In the genomic region with DNA sequence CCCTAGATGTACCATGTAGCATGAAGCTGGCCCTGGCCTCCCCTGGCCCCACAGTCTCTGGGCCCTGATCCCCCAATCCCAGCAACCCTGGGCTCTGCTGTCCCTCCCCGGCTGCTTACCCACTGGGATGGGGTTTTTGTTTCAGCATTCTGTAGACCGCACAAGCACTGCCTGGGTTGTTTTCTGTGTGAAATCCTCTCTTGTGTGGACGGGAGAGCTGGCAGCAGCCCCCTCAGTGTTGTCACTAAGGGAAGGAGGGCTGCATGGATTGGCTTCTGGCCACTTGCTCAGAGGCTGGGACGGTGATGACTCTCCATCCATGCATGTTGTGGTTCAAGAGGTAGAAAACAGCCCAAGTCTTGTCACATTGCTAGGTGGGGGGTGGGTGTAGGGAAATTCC, we compare ENCODE assay signal across 20 mouse cellular contexts.
DNase-seq lines count a peak whose midpoint lies in the region; ATAC-seq lines count a peak whose summit lies in the region.
"Had no signal": no experiment of that assay in that cellular context is flagged by ENCODE, and none has a peak within 500 bp of the region (broad histone marks: within the 10 kb centered on the region; RNA-seq: fewer than 3 reads in every experiment).

No protein-coding gene starts in this region.

- H3K4me3 ChIP-seq in hindbrain, embryonic 15.5 days = no peak overlapping the region
- H3K4me3 ChIP-seq in hindbrain, embryonic 13.5 days = no peak overlapping the region
- no peak overlapping the region for H3K4me3 ChIP-seq in midbrain, embryonic 16.5 days (ENCODE audit: low read depth, low read length)
- H3K4me3 ChIP-seq in midbrain, embryonic 11.5 days (ENCODE audit: low read depth, low read length) = no peak overlapping the region
- H3K4me3 ChIP-seq: embryonic facial prominence, embryonic 15.5 days; heart, embryonic 10.5 days; intestine, embryonic 15.5 days; limb, embryonic 15.5 days had no signal

- no peaks in the 10 kb centered on the region for H3K27me3 ChIP-seq in hindbrain, embryonic 15.5 days
- no peaks in the 10 kb centered on the region for H3K27me3 ChIP-seq in hindbrain, embryonic 13.5 days
- H3K27me3 ChIP-seq in midbrain, embryonic 16.5 days (ENCODE audit: control insufficient read depth, insufficient read depth, low read depth, low read length) = no peaks in the 10 kb centered on the region
- no peaks in the 10 kb centered on the region for H3K27me3 ChIP-seq in midbrain, embryonic 11.5 days (ENCODE audit: control insufficient read depth, insufficient read depth, low read length)
- H3K27me3 ChIP-seq: embryonic facial prominence, embryonic 15.5 days; intestine, embryonic 15.5 days; limb, embryonic 15.5 days had no signal

- H3K27ac ChIP-seq in hindbrain, embryonic 15.5 days (replicated peaks) = no peak overlapping the region
- no peak overlapping the region for H3K27ac ChIP-seq in hindbrain, embryonic 13.5 days
- no peak overlapping the region for H3K27ac ChIP-seq in midbrain, embryonic 16.5 days (ENCODE audit: low read length)
- H3K27ac ChIP-seq in midbrain, embryonic 11.5 days (ENCODE audit: low read depth, low read length) = no peak overlapping the region
- H3K27ac ChIP-seq: embryonic facial prominence, embryonic 15.5 days; heart, embryonic 10.5 days; intestine, embryonic 15.5 days; limb, embryonic 15.5 days; liver, embryonic 14.5 days had no signal

- no peaks in the 10 kb centered on the region for H3K36me3 ChIP-seq in hindbrain, embryonic 15.5 days
- no peaks in the 10 kb centered on the region for H3K36me3 ChIP-seq in hindbrain, embryonic 13.5 days
- H3K36me3 ChIP-seq in midbrain, embryonic 16.5 days (ENCODE audit: control insufficient read depth, insufficient read depth, low read length) = no peaks in the 10 kb centered on the region
- H3K36me3 ChIP-seq in midbrain, embryonic 11.5 days (ENCODE audit: control insufficient read depth, insufficient read depth, low read length) = no peaks in the 10 kb centered on the region
- H3K36me3 ChIP-seq: embryonic facial prominence, embryonic 15.5 days; heart, embryonic 10.5 days; intestine, embryonic 15.5 days; limb, embryonic 15.5 days had no signal

- peak; percentile 37 to 51 for DNase-seq in cerebellum, postnatal 10 days
- no peak for DNase-seq in cerebellum, adult 9-10 months
- no peak for DNase-seq in midbrain, embryonic 11.5 days (ENCODE audit: low spot score, missing footprints)
- DNase-seq in kidney, postnatal 10 days = no peak
- DNase-seq in kidney, adult 8-10 months = no peak
- DNase-seq: adrenal gland, adult 2 months; cerebellum, adult 18-20 months; heart, postnatal 4 days; kidney, postnatal 4 days; lung, embryonic 14.5 days; spleen, adult 18-20 months had no signal

- peak; percentile 61; the same call in 1 of the 2 replicates for ATAC-seq in hindbrain, embryonic 15.5 days (ENCODE audit: low FRiP score, low read depth)
- ATAC-seq in hindbrain, embryonic 13.5 days (ENCODE audit: low FRiP score) = no peak; the same call in 1 of the 2 replicates
- peak; percentile 51; the same call in 1 of the 2 replicates for ATAC-seq in midbrain, embryonic 16.5 days
- no peak for ATAC-seq in midbrain, embryonic 11.5 days (ENCODE audit: low FRiP score)
- ATAC-seq: CD4-positive, CD25-positive, alpha-beta regulatory T cell, adult 4 months; intestine, embryonic 15.5 days had no signal

- WGBS in hindbrain, embryonic 15.5 days = 54% methylated on average over 4 of the region's 4 CpGs
- WGBS in hindbrain, embryonic 13.5 days = 63% methylated on average over 4 of the region's 4 CpGs
- WGBS in midbrain, embryonic 16.5 days = 52% methylated on average over 4 of the region's 4 CpGs
- WGBS in midbrain, embryonic 11.5 days = 73% methylated on average over 4 of the region's 4 CpGs

- no peak overlapping the region for H3K9ac ChIP-seq in hindbrain, embryonic 15.5 days
- no peak overlapping the region for H3K9ac ChIP-seq in hindbrain, embryonic 13.5 days
- H3K9ac ChIP-seq in midbrain, embryonic 16.5 days (ENCODE audit: low read depth, low read length) = no peak overlapping the region
- no peak overlapping the region for H3K9ac ChIP-seq in midbrain, embryonic 11.5 days (ENCODE audit: low read length)
- H3K9ac ChIP-seq: embryonic facial prominence, embryonic 15.5 days; intestine, embryonic 15.5 days; limb, embryonic 15.5 days; liver, embryonic 14.5 days; lung, embryonic 14.5 days had no signal

- H3K4me2 ChIP-seq in hindbrain, embryonic 15.5 days = no peak overlapping the region
- no peak overlapping the region for H3K4me2 ChIP-seq in hindbrain, embryonic 13.5 days
- H3K4me2 ChIP-seq in midbrain, embryonic 16.5 days (ENCODE audit: low read length) = no peak overlapping the region
- no peak overlapping the region for H3K4me2 ChIP-seq in midbrain, embryonic 11.5 days
- H3K4me2 ChIP-seq: embryonic facial prominence, embryonic 15.5 days; intestine, embryonic 15.5 days; limb, embryonic 15.5 days; lung, embryonic 14.5 days had no signal

- H3K4me1 ChIP-seq in hindbrain, embryonic 15.5 days (replicated peaks) = no peaks in the 10 kb centered on the region
- H3K4me1 ChIP-seq in hindbrain, embryonic 13.5 days (replicated peaks) = no peaks in the 10 kb centered on the region
- no peaks in the 10 kb centered on the region for H3K4me1 ChIP-seq in midbrain, embryonic 16.5 days (ENCODE audit: control insufficient read depth, insufficient read depth, low read length)
- H3K4me1 ChIP-seq in midbrain, embryonic 11.5 days (ENCODE audit: control insufficient read depth, insufficient read depth, low read length) = no peaks in the 10 kb centered on the region
- H3K4me1 ChIP-seq: embryonic facial prominence, embryonic 15.5 days; heart, embryonic 10.5 days; intestine, embryonic 15.5 days; limb, embryonic 15.5 days had no signal

- no peaks in the 10 kb centered on the region for H3K9me3 ChIP-seq in hindbrain, embryonic 15.5 days
- H3K9me3 ChIP-seq in hindbrain, embryonic 13.5 days = no peaks in the 10 kb centered on the region
- H3K9me3 ChIP-seq in midbrain, embryonic 16.5 days (replicated peaks; ENCODE audit: control insufficient read depth, low read length, poor library complexity, severe bottlenecking) = no peaks in the 10 kb centered on the region
- no peaks in the 10 kb centered on the region for H3K9me3 ChIP-seq in midbrain, embryonic 11.5 days (ENCODE audit: control insufficient read depth, low read length)
- H3K9me3 ChIP-seq: embryonic facial prominence, embryonic 15.5 days; heart, embryonic 10.5 days; intestine, embryonic 15.5 days; limb, embryonic 15.5 days had no signal

Comparison
In these comparisons a context has a peak if more than half of its experiments do, and no peak if none do; other contexts are left out.
1. DNase-seq: peak in cerebellum, postnatal 10 days (2 of 2); none in cerebellum, adult 9-10 months (single experiment), midbrain, embryonic 11.5 days (single experiment), kidney, postnatal 10 days (single experiment) and kidney, adult 8-10 months (0 of 2).
2. ATAC-seq: peak in hindbrain, embryonic 15.5 days (single experiment) and midbrain, embryonic 16.5 days (single experiment); none in hindbrain, embryonic 13.5 days (single experiment) and midbrain, embryonic 11.5 days (single experiment).